Mouse (Mus musculus) spleen, adult 2 months (tissue): ENCODE results near the gene Parva.

Experiments
- CTCF ChIP-seq: fragments of 200-500 bp; IDR thresholded peaks from 2 replicates; pipeline ENCODE4 v1.5.1; 2011; ENCODE audit warnings: mild to moderate bottlenecking, inconsistent platforms; ENCODE audit not compliant: insufficient read depth, insufficient read length, insufficient replicate concordance; ENCODE audit errors: extremely low read depth
- POLR2A ChIP-seq: fragments of 200-500 bp; IDR thresholded peaks from 2 replicates; pipeline ENCODE4 v1.6.1; 2011; ENCODE audit warnings: low read depth, low read length, inconsistent platforms

DNA sequence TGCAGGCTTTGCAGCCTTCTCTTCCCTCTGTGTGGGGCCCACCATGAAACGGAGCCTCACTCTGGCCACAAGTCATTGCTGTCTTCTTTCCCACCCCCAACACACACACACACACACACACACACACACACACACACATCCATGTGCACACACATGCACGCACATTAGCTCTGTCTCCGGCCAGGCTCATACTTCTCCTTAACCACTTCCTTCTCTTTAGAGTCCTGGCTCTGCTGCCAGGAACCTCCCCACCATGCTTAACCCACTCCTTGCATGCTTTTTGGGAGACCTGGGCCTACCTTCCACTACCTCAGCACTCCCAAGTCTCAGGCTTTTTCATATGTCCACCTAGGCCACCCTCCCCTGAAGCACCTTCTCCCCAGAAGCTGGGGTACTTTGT is 76.6 kb downstream of the Parva start:
- no peak for TF ChIP-seq CTCF
- TF ChIP-seq POLR2A, result no peak
